Mouse (Mus musculus) lung, postnatal 10 days (tissue): ENCODE results near the gene Nrde2.

Source experiments
- DNase-seq: peaks from one replicate; pipeline ENCODE4 v3.0.0; 2021

The Nrde2 gene

DNA sequence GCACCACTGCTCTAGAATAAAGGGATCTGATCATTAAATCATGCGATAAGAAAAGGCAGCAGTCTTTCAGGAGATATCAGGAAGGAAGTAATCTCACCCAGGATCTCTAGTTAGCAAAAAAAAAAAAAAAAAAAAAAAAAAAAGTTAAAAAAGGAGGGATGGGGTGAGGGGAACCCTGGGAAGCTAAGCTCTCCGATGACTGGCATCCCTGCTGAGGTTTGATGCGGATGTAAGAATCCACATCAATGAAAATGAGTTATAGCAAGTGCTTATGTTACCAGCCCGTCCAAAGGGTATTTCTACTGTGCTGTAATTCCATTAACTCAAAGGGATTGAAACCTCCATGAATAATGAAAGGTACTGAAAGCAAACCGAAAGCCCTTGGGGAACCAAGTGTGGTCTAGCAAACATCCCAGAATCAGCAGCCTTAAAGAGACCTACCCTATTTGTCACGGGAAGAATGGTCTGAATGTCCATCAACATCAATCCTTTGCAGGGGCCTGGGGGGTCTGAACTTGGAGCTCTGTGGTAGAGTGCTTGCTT lies 19.5 kb upstream of the Nrde2 start:
- DNase-seq: no peak

- no peak for DNase-seq
Measured at GRCm38 (mm10) chr12:100176469-100177056, 17.1 kb upstream of the Nrde2 start.

- no peak for DNase-seq
Measured at GRCm38 (mm10) chr12:100172481-100172880, 13.0 kb upstream of the Nrde2 start.

- peak; percentile 32 for DNase-seq
Measured at GRCm38 (mm10) chr12:100167931-100168871, 8.7 kb upstream of the Nrde2 start.

- DNase-seq: no peak
Measured at GRCm38 (mm10) chr12:100167502-100167901, 8.0 kb upstream of the Nrde2 start.

- no peak for DNase-seq
Measured at GRCm38 (mm10) chr12:100166939-100167338, 7.5 kb upstream of the Nrde2 start.

DNA sequence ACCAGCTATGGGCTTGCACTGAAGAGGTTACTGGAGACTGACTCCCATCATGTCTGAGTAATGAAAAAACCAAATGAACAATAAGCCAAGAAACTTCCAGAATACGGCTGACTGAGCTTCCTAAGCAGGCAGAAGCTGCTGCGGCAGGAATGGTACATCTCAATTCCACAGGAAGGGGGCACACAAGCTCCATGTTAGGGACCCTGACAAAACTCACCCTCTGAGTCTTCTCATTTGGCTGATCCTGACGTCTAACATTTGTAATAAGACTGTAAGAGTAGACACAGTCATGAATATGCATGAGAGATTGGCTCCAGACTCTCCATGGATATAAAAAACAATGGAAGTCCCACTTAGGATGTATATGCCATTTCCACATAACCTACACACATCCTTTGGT lies 6.7 kb upstream of the Nrde2 start:
- DNase-seq: peak; percentile 72

GRCm38 (mm10) chr12:100164991-100165500 lies 5.6 kb upstream of the Nrde2 start:
- DNase-seq: no peak

DNA sequence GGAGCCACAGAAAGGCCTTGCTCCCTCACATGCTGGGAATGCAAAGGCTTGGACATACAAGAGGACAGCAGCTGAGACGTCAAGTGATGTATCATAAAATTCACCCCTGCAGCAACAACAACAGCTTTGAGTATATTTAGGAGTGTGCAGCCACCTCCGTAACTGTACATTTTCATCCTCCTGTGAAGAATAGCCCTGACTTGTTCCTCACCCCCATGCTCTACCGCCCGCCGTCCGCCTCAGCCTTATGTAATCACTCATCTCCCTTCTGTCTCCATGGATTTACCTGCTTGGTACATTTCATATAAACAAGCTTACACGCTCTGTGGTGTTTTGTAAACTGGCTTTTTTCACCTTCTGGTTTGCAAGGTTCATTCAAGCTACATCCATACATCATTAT lies 7.0 kb downstream of the Nrde2 start:
- no peak for DNase-seq

DNA sequence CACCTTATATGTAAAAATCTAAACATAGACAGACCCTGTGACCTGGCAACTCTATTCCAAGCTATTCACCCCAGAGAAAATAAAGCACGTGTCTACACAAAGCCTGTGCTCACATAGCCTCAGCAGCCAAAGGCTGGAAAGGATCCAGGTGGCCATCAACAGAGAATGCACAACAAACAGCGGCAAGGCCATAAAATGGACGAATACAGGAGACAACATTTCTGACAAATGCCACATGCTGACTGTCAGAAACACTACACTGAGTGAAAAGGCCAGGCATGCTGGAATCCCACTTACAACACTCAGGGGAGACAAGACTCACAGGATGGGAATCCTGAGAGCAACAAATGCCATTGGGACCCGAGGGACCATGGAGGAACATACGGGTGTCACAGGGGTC lies 15.2 kb downstream of the Nrde2 start:
- DNase-seq: peak; percentile 59

DNA sequence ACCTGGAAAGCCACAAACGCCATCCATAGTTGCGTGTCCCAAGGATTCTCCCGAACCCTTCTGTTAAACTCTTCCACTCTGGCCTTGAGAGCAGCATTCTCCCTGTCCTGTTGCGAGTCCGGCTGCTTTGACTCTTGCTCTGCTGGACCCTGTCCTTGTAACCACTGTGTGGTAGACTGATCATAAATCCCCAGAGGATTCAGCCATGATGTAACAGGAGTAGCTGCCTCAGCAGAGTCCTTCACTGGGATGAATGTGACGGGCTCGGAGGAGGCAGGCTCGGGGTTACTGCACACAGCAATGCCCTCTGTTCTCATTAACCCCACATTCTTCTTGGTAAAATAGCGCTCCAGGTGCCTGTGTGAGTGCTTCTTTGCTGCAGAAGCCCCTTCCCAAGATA lies 15.7 kb downstream of the Nrde2 start:
- DNase-seq: no peak

GRCm38 (mm10) chr12:100142848-100143523 lies 16.5 kb downstream of the Nrde2 start:
- no peak for DNase-seq

- no peak for DNase-seq
Measured at GRCm38 (mm10) chr12:100135117-100135516, 24.3 kb downstream of the Nrde2 start.

DNA sequence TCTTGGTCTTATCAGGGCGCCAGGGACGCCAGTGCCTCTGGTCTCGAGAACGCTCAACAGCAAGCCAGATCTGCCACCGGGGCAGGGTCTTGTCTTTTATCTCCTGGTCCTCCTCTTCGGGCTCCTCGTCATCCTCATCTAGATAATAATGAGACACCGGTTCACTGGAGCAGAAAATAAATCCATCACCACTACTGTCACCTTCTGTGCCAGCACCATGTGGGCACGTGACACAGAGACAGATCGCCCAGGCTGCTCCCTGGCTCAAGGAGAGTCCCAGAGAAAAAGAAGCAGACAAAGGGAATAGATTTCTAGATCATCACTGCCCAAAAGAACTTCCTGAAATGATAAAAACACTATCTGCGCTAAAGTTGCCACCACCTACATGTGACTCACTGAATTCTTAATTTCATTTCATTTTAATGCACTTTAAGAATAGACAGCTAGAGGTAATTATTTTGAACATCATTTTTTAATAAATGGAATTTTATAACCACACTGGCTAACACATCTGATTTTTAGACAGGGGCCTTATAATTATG lies 25.0 kb downstream of the Nrde2 start:
- DNase-seq: no peak

DNA sequence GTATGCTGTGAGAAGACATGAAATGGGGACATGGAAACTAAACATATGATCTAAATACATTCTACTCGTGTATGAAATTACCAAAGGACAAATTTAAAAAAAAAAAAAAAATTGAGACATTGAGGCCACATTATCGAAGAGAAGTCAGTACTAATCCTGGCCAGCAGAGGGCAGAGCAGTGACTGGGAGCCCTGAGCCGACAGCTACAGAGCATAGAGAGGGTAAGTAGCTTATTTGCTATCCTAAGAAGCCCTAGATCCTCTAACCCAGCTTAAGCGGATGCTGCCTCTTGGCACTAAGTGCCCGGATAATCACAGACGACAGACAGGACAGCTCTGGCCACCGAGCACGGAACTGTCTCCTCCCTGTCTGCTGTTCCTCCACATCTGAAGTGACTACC lies 27.8 kb downstream of the Nrde2 start:
- peak; percentile 83 for DNase-seq

DNA sequence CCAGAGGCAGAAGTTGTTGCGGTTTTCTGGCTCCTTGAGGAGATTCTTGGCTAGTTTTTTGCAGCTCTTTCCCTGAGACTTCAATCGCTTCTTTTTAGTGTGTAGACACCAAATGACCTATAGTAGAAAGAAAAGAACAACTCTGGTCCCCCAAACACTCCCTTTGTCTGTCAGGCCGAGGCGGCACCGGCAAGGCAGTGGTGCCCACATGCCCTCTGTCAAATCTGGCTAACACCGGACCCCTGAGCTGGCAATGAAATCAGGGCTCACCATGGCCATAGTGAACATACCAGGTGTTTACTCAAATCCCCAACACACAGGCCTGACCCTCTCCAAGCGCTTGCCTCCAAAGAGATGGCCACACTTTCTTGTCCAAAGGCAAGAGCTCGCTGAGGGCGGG lies 28.3 kb downstream of the Nrde2 start:
- DNase-seq: no peak

- DNase-seq: no peak
Measured at GRCm38 (mm10) chr12:100128961-100129360, 30.5 kb downstream of the Nrde2 start.

- no peak for DNase-seq
Measured at GRCm38 (mm10) chr12:100128522-100128921, 30.9 kb downstream of the Nrde2 start.

DNA sequence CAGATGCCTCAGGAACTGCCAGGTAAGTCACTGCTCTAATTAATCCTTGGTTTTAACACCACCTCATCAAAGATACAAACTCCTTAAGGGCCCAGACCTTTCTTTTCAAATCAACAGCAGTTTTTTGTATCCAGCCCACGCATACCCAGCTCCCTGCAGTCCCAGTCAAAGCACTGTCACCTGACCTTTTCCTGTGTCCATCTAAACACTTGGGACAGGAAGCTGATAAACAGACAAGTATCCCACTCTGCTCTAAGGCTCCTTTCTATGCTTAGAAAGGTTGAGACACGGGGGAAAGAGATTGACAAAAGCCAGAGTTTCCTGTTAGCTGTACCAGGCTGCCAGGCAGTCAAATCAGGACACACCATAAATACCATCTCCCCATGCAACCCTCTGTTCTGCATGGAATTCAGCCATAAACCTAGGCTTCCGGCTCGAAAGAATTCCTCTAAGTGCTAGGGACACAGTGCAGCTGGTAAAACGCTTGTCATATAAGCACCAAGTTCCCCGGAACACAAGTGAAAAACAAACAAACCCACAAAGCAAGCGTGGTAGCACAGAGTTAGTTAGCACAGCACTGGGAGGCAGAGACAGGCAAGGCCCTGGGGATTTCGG lies 31.5 kb downstream of the Nrde2 start:
- peak; percentile 88 for DNase-seq

GRCm38 (mm10) chr12:100126968-100127865 lies 32.2 kb downstream of the Nrde2 start:
- DNase-seq: peak; percentile 80
